Mouse (Mus musculus): ENCODE data around the gene 2610528J11Rik.

DNA sequence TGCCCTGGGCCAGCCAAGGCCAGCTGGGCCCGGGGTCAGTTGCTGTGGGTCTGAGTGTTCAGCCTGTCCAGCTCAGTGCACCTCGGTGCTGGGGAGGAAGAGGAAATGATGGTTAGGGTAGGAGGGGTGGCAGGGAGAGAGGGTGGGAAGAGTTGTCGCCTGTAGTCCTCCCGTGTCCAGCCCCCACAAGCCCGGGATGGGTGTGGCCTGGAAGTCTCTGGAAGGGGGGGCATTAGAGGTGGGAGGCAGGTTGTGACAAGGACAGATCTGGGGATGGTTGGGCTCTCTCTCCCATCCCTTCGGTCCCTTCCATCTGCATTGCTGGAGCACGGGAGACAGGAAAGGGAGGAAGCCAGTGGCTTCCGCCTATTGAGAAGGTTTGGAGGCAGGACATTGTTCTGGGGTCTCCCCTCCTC is 37.1 kb upstream of the 2610528J11Rik start, which contains the start of gene Tie1:
- TF ChIP-seq CTCF (IDR thresholded peaks at IDR 0.05; ENCODE audit: control insufficient read depth, insufficient read depth, insufficient replicate concordance, low read depth, low read length) (no peak), POLR2A (IDR thresholded peaks at IDR 0.05; ENCODE audit: control insufficient read depth, low read depth, low read length) (no peak)
